Mouse (Mus musculus): ENCODE results near the gene Aco1. TPM values are rescaled to one million over a fixed set of nuclear protein-coding genes. Genes with fewer than 3 reads are reported as not detected.
"Not testable (repeated sequence)": the region's sequence is repeated elsewhere in the genome, so short reads cannot be mapped to it uniquely, and the experiment has no call there.

Aco1 gene
- polyA plus RNA-seq, 1 experiment from 2014 or later: 41.1 TPM

DNA sequence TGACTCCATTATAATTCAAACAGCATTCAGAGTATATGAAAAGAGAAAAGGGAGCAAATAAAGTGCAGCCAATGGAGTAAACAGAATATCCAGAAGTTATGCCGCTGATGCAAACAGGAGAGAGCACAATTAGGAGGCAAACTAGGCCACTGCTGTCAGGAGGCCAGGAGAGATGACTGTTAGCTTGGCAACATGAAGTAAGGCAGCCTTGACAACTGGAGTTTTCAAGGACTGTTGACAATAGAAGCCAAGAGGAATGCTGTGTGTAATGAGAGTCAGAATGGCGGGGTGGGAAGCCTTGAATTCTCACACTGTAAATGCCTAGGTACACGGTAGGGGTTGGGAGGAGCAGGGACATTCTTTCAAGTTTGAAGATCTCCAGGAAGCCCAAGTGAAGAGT, 21.7 kb upstream of the Aco1 start:
- TF ChIP-seq CTCF (IDR thresholded peaks at IDR 0.05; ENCODE audit: low read depth): no peak
- 55% methylated on average over 3 of the region's 3 CpGs for WGBS (ENCODE audit: insufficient replicate concordance)
- no peak overlapping the region for H3K27ac ChIP-seq (ENCODE audit: low read depth)
- H3K9ac ChIP-seq (replicated peaks): no peak overlapping the region
- no peaks in the 10 kb centered on the region for H3K4me1 ChIP-seq (ENCODE audit: insufficient read depth)
- H3K4me2 ChIP-seq (ENCODE audit: low read depth, low read length): no peak overlapping the region
- no peak for ATAC-seq
- H3K4me3 ChIP-seq (ENCODE audit: low read depth, low read length): no peak overlapping the region
- no peaks in the 10 kb centered on the region for H3K27me3 ChIP-seq (ENCODE audit: insufficient read depth, low read length)
- DNase-seq: no peak
- H3K9me3 ChIP-seq (ENCODE audit: low read length): peaks cover 3% of the 10 kb centered on the region; the same call in 1 of the 2 replicates
- H3K36me3 ChIP-seq (replicated peaks; ENCODE audit: insufficient read depth, low read length): no peaks in the 10 kb centered on the region

DNA sequence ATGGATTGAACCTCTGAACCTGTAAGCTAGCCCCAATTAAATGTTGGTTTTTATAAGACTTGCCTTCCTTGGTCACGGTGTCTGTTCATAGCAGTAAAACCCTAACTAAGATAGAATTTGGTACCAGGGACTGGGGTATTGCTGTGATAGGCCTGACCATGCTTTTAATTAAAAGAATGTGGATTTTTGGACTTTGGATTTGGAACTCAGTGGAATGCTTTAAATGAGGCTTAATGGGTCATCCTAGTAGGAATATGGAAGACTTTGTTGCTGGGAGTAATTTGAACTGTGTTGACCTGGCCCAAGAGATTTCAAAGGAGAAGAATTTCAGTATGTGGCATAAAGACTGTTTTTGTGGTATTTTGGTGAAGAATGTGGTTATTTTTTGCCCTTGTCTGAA, 20.6 kb upstream of the Aco1 start:
- not testable (repeated sequence) for DNase-seq; H3K27ac ChIP-seq (ENCODE audit: low read depth); ATAC-seq; H3K9ac ChIP-seq (replicated peaks); H3K9me3 ChIP-seq (ENCODE audit: low read length); H3K27me3 ChIP-seq (ENCODE audit: insufficient read depth, low read length); H3K4me2 ChIP-seq (ENCODE audit: low read depth, low read length); H3K36me3 ChIP-seq (replicated peaks; ENCODE audit: insufficient read depth, low read length); H3K4me1 ChIP-seq (ENCODE audit: insufficient read depth); H3K4me3 ChIP-seq (ENCODE audit: low read depth, low read length)
- 93% methylated on average over 1 of the region's 1 CpGs for WGBS (ENCODE audit: insufficient replicate concordance)

DNA sequence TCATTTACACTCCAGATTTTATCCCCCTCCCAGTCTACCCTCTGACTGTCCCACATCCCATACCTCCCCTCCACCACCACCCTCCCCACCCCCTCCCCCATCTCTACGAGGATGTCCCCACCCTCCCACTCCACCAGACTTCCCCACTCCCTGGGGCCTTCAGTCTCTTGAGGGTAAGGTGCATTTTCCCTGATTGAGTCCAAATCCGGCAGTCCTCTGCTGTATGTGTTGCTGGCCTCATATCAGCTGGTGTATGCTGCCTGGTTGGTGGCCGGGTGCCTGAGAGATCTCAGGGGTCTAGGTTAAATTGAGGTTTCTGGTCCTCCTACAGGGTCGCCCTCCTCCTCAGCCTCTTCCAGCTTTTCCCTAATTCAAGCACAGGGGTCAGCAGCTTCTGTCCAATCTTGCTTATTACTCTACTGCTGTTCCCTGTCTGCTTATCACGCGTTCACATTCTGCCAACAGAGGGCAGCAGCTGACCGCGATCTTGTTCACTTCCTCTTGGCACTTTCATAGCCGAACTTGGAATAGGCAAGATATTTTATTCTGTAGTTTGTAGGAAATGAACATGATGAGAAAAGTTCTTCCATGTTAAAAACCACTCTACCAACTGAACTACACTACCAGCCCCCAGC, 8.3 kb upstream of the Aco1 start:
- Histone ChIP-seq H3K4me1 (ENCODE audit: insufficient read depth) (0 out of 2 replicates have a peak, but pooled peaks cover 4% of the 10 kb centered on the region), H3K9ac (replicated peaks) (no peak overlapping the region), H3K27me3 (ENCODE audit: insufficient read depth, low read length) (no peaks in the 10 kb centered on the region), H3K4me2 (ENCODE audit: low read depth, low read length) (0 out of 2 replicates have a peak overlapping the region, but pooled peaks have one; percentile 36), H3K27ac (ENCODE audit: low read depth) (no peak overlapping the region), H3K36me3 (replicated peaks; ENCODE audit: insufficient read depth, low read length) (no peaks in the 10 kb centered on the region), H3K4me3 (ENCODE audit: low read depth, low read length) (no peak overlapping the region), H3K9me3 (ENCODE audit: low read length) (no peaks in the 10 kb centered on the region)
- WGBS (ENCODE audit: insufficient replicate concordance): 16% methylated on average over 9 of the region's 9 CpGs
- TF ChIP-seq CTCF (IDR thresholded peaks at IDR 0.05; ENCODE audit: low read depth) (peak; percentile 95), EP300 (IDR thresholded peaks at IDR 0.05; ENCODE audit: low read depth) (no peak)
- ATAC-seq (0 out of 2 replicates have a peak, but pooled peaks have one; percentile 50), DNase-seq (peak; percentile 86)

DNA sequence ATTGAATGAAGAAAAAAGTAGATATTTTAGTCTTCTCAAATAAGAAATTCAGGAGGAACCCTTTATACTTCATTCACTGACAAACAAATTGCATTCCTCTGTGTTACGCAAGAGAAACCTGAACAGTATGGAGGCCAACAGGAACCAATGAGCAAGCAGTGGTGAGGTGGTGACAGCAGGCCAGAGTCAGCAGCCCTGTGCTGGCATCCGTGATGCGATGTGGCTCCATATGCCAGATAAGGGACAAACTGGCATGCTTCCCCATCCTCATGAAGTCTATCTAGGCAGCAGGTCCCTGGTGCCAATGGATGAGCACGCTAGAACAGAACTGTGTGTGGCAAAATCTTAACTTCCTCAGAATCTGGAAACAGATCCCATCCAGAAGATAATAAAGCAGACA, 6.4 kb upstream of the Aco1 start:
- Histone ChIP-seq H3K36me3 (replicated peaks; ENCODE audit: insufficient read depth, low read length) (no peaks in the 10 kb centered on the region), H3K9me3 (ENCODE audit: low read length) (no peaks in the 10 kb centered on the region), H3K4me2 (ENCODE audit: low read depth, low read length) (no peak overlapping the region), H3K9ac (replicated peaks) (no peak overlapping the region), H3K4me3 (ENCODE audit: low read depth, low read length) (no peak overlapping the region), H3K4me1 (ENCODE audit: insufficient read depth) (0 out of 2 replicates have a peak, but pooled peaks cover 10% of the 10 kb centered on the region), H3K27me3 (ENCODE audit: insufficient read depth, low read length) (no peaks in the 10 kb centered on the region), H3K27ac (ENCODE audit: low read depth) (no peak overlapping the region)
- ATAC-seq (0 out of 2 replicates have a peak, but pooled peaks have one; percentile 35), DNase-seq (no peak)
- TF ChIP-seq EP300 (IDR thresholded peaks at IDR 0.05; ENCODE audit: low read depth) (no peak), CTCF (IDR thresholded peaks at IDR 0.05; ENCODE audit: low read depth) (no peak)
- WGBS (ENCODE audit: insufficient replicate concordance): 69% methylated on average over 4 of the region's 4 CpGs

GRCm38 (mm10) chr4:40139663-40140255, 3.1 kb upstream of the Aco1 start:
- no peak overlapping the region for H3K4me2 ChIP-seq (ENCODE audit: low read depth, low read length)
- WGBS (ENCODE audit: insufficient replicate concordance): 49% methylated on average over 3 of the region's 3 CpGs

DNA sequence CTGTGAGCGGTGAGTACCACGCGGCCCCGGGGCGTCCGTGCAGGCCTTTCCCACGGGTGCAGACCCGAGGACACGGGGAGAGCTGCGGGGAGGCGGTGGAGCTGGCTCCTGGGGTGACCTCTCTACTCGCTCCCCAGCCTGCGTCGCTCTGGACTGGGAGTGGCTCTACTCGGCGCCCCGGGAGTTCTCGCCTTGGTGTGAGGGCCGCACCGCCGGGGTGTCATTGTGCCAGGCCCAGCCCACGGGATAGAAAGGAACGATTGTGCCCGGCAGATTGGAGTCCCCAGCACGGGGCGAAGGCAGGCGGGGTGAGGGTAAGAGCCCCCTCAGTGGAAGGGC, 621 bp downstream of the Aco1 start:
- Histone ChIP-seq H3K4me1 (ENCODE audit: insufficient read depth) (peaks cover 29% of the 10 kb centered on the region), H3K4me2 (ENCODE audit: low read depth, low read length) (peak overlapping the region; percentile 87), H3K27ac (ENCODE audit: low read depth) (peak overlapping the region; percentile 92), H3K9ac (replicated peaks) (peak overlapping the region; percentile 89), H3K36me3 (replicated peaks; ENCODE audit: insufficient read depth, low read length) (0 out of 2 replicates have a peak, but pooled peaks cover 3% of the 10 kb centered on the region), H3K9me3 (ENCODE audit: low read length) (no peaks in the 10 kb centered on the region), H3K4me3 (ENCODE audit: low read depth, low read length) (peak overlapping the region; percentile 83), H3K27me3 (ENCODE audit: insufficient read depth, low read length) (no peaks in the 10 kb centered on the region)
- ATAC-seq (peak; percentile 44; the same call in 1 of the 2 replicates), DNase-seq (no peak)
- under 1% methylated on average over 27 of the region's 27 CpGs for WGBS (ENCODE audit: insufficient replicate concordance)
- TF ChIP-seq EP300 (IDR thresholded peaks at IDR 0.05; ENCODE audit: low read depth) (no peak), CTCF (IDR thresholded peaks at IDR 0.05; ENCODE audit: low read depth) (no peak)

More at GRCm38 (mm10) chr4:40139663-40140255, 3.1 kb upstream of the Aco1 start:
- peaks cover 25% of the 10 kb centered on the region for H3K4me1 ChIP-seq (ENCODE audit: insufficient read depth)
- no peak overlapping the region for H3K4me3 ChIP-seq (ENCODE audit: low read depth, low read length)
- H3K36me3 ChIP-seq (replicated peaks; ENCODE audit: insufficient read depth, low read length): no peaks in the 10 kb centered on the region
- H3K9me3 ChIP-seq (ENCODE audit: low read length): no peaks in the 10 kb centered on the region
- no peaks in the 10 kb centered on the region for H3K27me3 ChIP-seq (ENCODE audit: insufficient read depth, low read length)
- DNase-seq (no peak), ATAC-seq (no peak)
- TF ChIP-seq CTCF (IDR thresholded peaks at IDR 0.05; ENCODE audit: low read depth) (no peak), EP300 (IDR thresholded peaks at IDR 0.05; ENCODE audit: low read depth) (peak; percentile 91)
- no peak overlapping the region for H3K9ac ChIP-seq (replicated peaks)
- H3K27ac ChIP-seq (ENCODE audit: low read depth): peak overlapping the region; percentile 1; the same call in 1 of the 2 replicates
